Mouse (Mus musculus): ENCODE measurements around the gene Unc5a. TPM values are rescaled to one million over a fixed set of nuclear protein-coding genes. Genes with fewer than 3 reads are reported as not detected.

Gene Unc5a
- polyA plus RNA-seq, 1 experiment from 2014 or later, result 4.6 TPM

- no peaks in the 10 kb centered on the region for H3K36me3 ChIP-seq (ENCODE audit: control insufficient read depth, insufficient read depth, low read length)
- no peak overlapping the region for H3K27ac ChIP-seq (replicated peaks; ENCODE audit: low read depth, low read length)
- no peak overlapping the region for H3K4me3 ChIP-seq (ENCODE audit: low read depth, low read length)
- H3K9me3 ChIP-seq (ENCODE audit: control insufficient read depth, low read length), result no peaks in the 10 kb centered on the region
- DNase-seq (ENCODE audit: low spot score), result no peak
- WGBS, result 52% methylated on average over 9 of the region's 9 CpGs
- no peak overlapping the region for H3K9ac ChIP-seq (ENCODE audit: low read depth, low read length)
- no peaks in the 10 kb centered on the region for H3K4me1 ChIP-seq (ENCODE audit: control insufficient read depth, insufficient read depth, low read length)
- no peak overlapping the region for H3K4me2 ChIP-seq (ENCODE audit: low read depth, low read length)
- no peak for ATAC-seq (ENCODE audit: low read depth)
- no peaks in the 10 kb centered on the region for H3K27me3 ChIP-seq (replicated peaks; ENCODE audit: control insufficient read depth, insufficient read depth, low read length)
These were observed 65.2 kb downstream of the Unc5a start for GRCm38 (mm10) chr13:55014451-55014850.

GRCm38 (mm10) chr13:55017154-55017897 is 68.1 kb downstream of the Unc5a start:
- H3K9ac ChIP-seq (ENCODE audit: low read depth, low read length), result no peak overlapping the region
- H3K4me1 ChIP-seq (ENCODE audit: control insufficient read depth, insufficient read depth, low read length), result no peaks in the 10 kb centered on the region
- no peaks in the 10 kb centered on the region for H3K9me3 ChIP-seq (ENCODE audit: control insufficient read depth, low read length)
- H3K27ac ChIP-seq (replicated peaks; ENCODE audit: low read depth, low read length), result no peak overlapping the region
- no peak for DNase-seq (ENCODE audit: low spot score)
- no peak overlapping the region for H3K4me3 ChIP-seq (ENCODE audit: low read depth, low read length)
- 79% methylated on average over 12 of the region's 12 CpGs for WGBS
- no peaks in the 10 kb centered on the region for H3K27me3 ChIP-seq (replicated peaks; ENCODE audit: control insufficient read depth, insufficient read depth, low read length)
- H3K36me3 ChIP-seq (ENCODE audit: control insufficient read depth, insufficient read depth, low read length), result no peaks in the 10 kb centered on the region
- no peak overlapping the region for H3K4me2 ChIP-seq (ENCODE audit: low read depth, low read length)
- ATAC-seq (ENCODE audit: low read depth), result no peak

GRCm38 (mm10) chr13:55017898-55018599 is 68.8 kb downstream of the Unc5a start:
- no peaks in the 10 kb centered on the region for H3K4me1 ChIP-seq (ENCODE audit: control insufficient read depth, insufficient read depth, low read length)
- no peak overlapping the region for H3K4me3 ChIP-seq (ENCODE audit: low read depth, low read length)
- 75% methylated on average over 8 of the region's 8 CpGs for WGBS
- DNase-seq (ENCODE audit: low spot score) (no peak), ATAC-seq (ENCODE audit: low read depth) (no peak)
- H3K4me2 ChIP-seq (ENCODE audit: low read depth, low read length), result no peak overlapping the region
- H3K27me3 ChIP-seq (replicated peaks; ENCODE audit: control insufficient read depth, insufficient read depth, low read length), result no peaks in the 10 kb centered on the region
- H3K9me3 ChIP-seq (ENCODE audit: control insufficient read depth, low read length), result no peaks in the 10 kb centered on the region
- H3K27ac ChIP-seq (replicated peaks; ENCODE audit: low read depth, low read length), result no peak overlapping the region
- no peaks in the 10 kb centered on the region for H3K36me3 ChIP-seq (ENCODE audit: control insufficient read depth, insufficient read depth, low read length)
- no peak overlapping the region for H3K9ac ChIP-seq (ENCODE audit: low read depth, low read length)

GRCm38 (mm10) chr13:55018700-55019099 is 69.5 kb downstream of the Unc5a start:
- no peaks in the 10 kb centered on the region for H3K4me1 ChIP-seq (ENCODE audit: control insufficient read depth, insufficient read depth, low read length)
- no peak for DNase-seq (ENCODE audit: low spot score)
- H3K36me3 ChIP-seq (ENCODE audit: control insufficient read depth, insufficient read depth, low read length), result no peaks in the 10 kb centered on the region
- H3K27me3 ChIP-seq (replicated peaks; ENCODE audit: control insufficient read depth, insufficient read depth, low read length), result no peaks in the 10 kb centered on the region
- H3K9ac ChIP-seq (ENCODE audit: low read depth, low read length), result no peak overlapping the region
- H3K4me3 ChIP-seq (ENCODE audit: low read depth, low read length), result no peak overlapping the region
- H3K4me2 ChIP-seq (ENCODE audit: low read depth, low read length), result no peak overlapping the region
- H3K27ac ChIP-seq (replicated peaks; ENCODE audit: low read depth, low read length), result no peak overlapping the region
- no peak for ATAC-seq (ENCODE audit: low read depth)
- no peaks in the 10 kb centered on the region for H3K9me3 ChIP-seq (ENCODE audit: control insufficient read depth, low read length)
- 85% methylated on average over 9 of the region's 9 CpGs for WGBS

- no peak for DNase-seq (ENCODE audit: low spot score)
These were observed 70.0 kb downstream of the Unc5a start for GRCm38 (mm10) chr13:55019181-55019580.

GRCm38 (mm10) chr13:55020051-55020450 is 70.8 kb downstream of the Unc5a start:
- WGBS, result 77% methylated on average over 4 of the region's 4 CpGs
- Histone ChIP-seq H3K4me3 (ENCODE audit: low read depth, low read length) (no peak overlapping the region), H3K36me3 (ENCODE audit: control insufficient read depth, insufficient read depth, low read length) (no peaks in the 10 kb centered on the region), H3K4me1 (ENCODE audit: control insufficient read depth, insufficient read depth, low read length) (no peaks in the 10 kb centered on the region), H3K27ac (replicated peaks; ENCODE audit: low read depth, low read length) (no peak overlapping the region), H3K9me3 (ENCODE audit: control insufficient read depth, low read length) (no peaks in the 10 kb centered on the region), H3K9ac (ENCODE audit: low read depth, low read length) (no peak overlapping the region), H3K4me2 (ENCODE audit: low read depth, low read length) (no peak overlapping the region), H3K27me3 (replicated peaks; ENCODE audit: control insufficient read depth, insufficient read depth, low read length) (no peaks in the 10 kb centered on the region)
- no peak for DNase-seq (ENCODE audit: low spot score)
- ATAC-seq (ENCODE audit: low read depth), result no peak

More at GRCm38 (mm10) chr13:55019181-55019580, 70.0 kb downstream of the Unc5a start:
- no peaks in the 10 kb centered on the region for H3K36me3 ChIP-seq (ENCODE audit: control insufficient read depth, insufficient read depth, low read length)
- ATAC-seq (ENCODE audit: low read depth), result no peak
- no peak overlapping the region for H3K4me3 ChIP-seq (ENCODE audit: low read depth, low read length)
- no peak overlapping the region for H3K27ac ChIP-seq (replicated peaks; ENCODE audit: low read depth, low read length)
- no peaks in the 10 kb centered on the region for H3K4me1 ChIP-seq (ENCODE audit: control insufficient read depth, insufficient read depth, low read length)
- H3K4me2 ChIP-seq (ENCODE audit: low read depth, low read length), result no peak overlapping the region
- no peak overlapping the region for H3K9ac ChIP-seq (ENCODE audit: low read depth, low read length)
- no peaks in the 10 kb centered on the region for H3K27me3 ChIP-seq (replicated peaks; ENCODE audit: control insufficient read depth, insufficient read depth, low read length)
- H3K9me3 ChIP-seq (ENCODE audit: control insufficient read depth, low read length), result no peaks in the 10 kb centered on the region
- WGBS, result 63% methylated on average over 3 of the region's 3 CpGs

GRCm38 (mm10) chr13:55021194-55021779 is 72.1 kb downstream of the Unc5a start, which contains the start of gene Hk3:
TSS of gene Hk3 (minus strand) at chr13:55021385.
- Histone ChIP-seq H3K4me1 (ENCODE audit: control insufficient read depth, insufficient read depth, low read length) (no peaks in the 10 kb centered on the region), H3K4me3 (ENCODE audit: low read depth, low read length) (no peak within 1 kb of the TSS), H3K36me3 (ENCODE audit: control insufficient read depth, insufficient read depth, low read length) (no peaks in the 10 kb centered on the region), H3K9me3 (ENCODE audit: control insufficient read depth, low read length) (no peaks in the 10 kb centered on the region), H3K27me3 (replicated peaks; ENCODE audit: control insufficient read depth, insufficient read depth, low read length) (no peaks in the 10 kb centered on the region), H3K9ac (ENCODE audit: low read depth, low read length) (no peak within 1 kb of the TSS), H3K4me2 (ENCODE audit: low read depth, low read length) (no peak within 1 kb of the TSS), H3K27ac (replicated peaks; ENCODE audit: low read depth, low read length) (no peak within 1 kb of the TSS)
- ATAC-seq (ENCODE audit: low read depth) (no peak), DNase-seq (ENCODE audit: low spot score) (no peak)
- 86% methylated on average over 13 of the region's 13 CpGs for WGBS

GRCm38 (mm10) chr13:55022256-55022655 is 73.0 kb downstream of the Unc5a start:
- ATAC-seq (ENCODE audit: low read depth) (no peak), DNase-seq (ENCODE audit: low spot score) (no peak)
- 56% methylated on average over 4 of the region's 4 CpGs for WGBS
- Histone ChIP-seq H3K4me1 (ENCODE audit: control insufficient read depth, insufficient read depth, low read length) (no peaks in the 10 kb centered on the region), H3K4me2 (ENCODE audit: low read depth, low read length) (no peak overlapping the region), H3K27me3 (replicated peaks; ENCODE audit: control insufficient read depth, insufficient read depth, low read length) (no peaks in the 10 kb centered on the region), H3K36me3 (ENCODE audit: control insufficient read depth, insufficient read depth, low read length) (no peaks in the 10 kb centered on the region), H3K9ac (ENCODE audit: low read depth, low read length) (no peak overlapping the region), H3K27ac (replicated peaks; ENCODE audit: low read depth, low read length) (no peak overlapping the region), H3K4me3 (ENCODE audit: low read depth, low read length) (no peak overlapping the region), H3K9me3 (ENCODE audit: control insufficient read depth, low read length) (no peaks in the 10 kb centered on the region)
